Mouse (Mus musculus) embryonic facial prominence, embryonic 10.5 days (tissue): Measurements from ENCODE around the gene Vmn1r155. TPM values are rescaled to one million over a fixed set of nuclear protein-coding genes. Genes with fewer than 3 reads are reported as not detected.
"Not testable (repeated sequence)": the region's sequence is repeated elsewhere in the genome, so short reads cannot be mapped to it uniquely, and the experiment has no call there.

Experiments used
- DNase-seq: peaks from one replicate; pipeline ENCODE4 v3.0.0-alpha.2; 2017; ENCODE audit warnings: low spot score
- H3K27ac ChIP-seq: fragments of 300-500 bp; sonication (generic); replicated peaks from 2 replicates; pipeline ENCODE4 v1.5.1; 2016; ENCODE audit warnings: mild to moderate bottlenecking
- H3K27me3 ChIP-seq: fragments of 300-500 bp; sonication (generic); replicated peaks from 2 replicates; pipeline ENCODE4 v1.6.1; 2016; ENCODE audit warnings: low read depth, mild to moderate bottlenecking; ENCODE audit not compliant: poor library complexity, severe bottlenecking
- H3K36me3 ChIP-seq: fragments of 300-500 bp; sonication (generic); replicated peaks from 2 replicates; pipeline ENCODE4 v1.6.1; 2016; ENCODE audit warnings: mild to moderate bottlenecking, moderate library complexity
- H3K4me1 ChIP-seq: fragments of 300-500 bp; sonication (generic); 2 replicates; pipeline ENCODE4 v1.6.1; 2016
- H3K4me3 ChIP-seq: fragments of 300-500 bp; sonication (generic); 2 replicates; pipeline ENCODE4 v1.5.1; 2016; ENCODE audit warnings: mild to moderate bottlenecking, moderate library complexity
- H3K9me3 ChIP-seq: fragments of 300-500 bp; sonication (generic); 2 replicates; pipeline ENCODE4 v1.6.1; 2016; ENCODE audit warnings: mild to moderate bottlenecking
- WGBS: fragments of 180-500 bp; shearing (Covaris S2); methylation state at CpG from one replicate; pipeline ENCODE4 v1.1.7; 2016; 5-methylcytosine and 5-hydroxymethylcytosine counted together
- polyA plus RNA-seq: library from polyadenylated mRNA; unstranded; fragments of >200 nt; fragmentation: Nextera tagmentation; extraction: Ambion mirVana; gene quantifications from 2 replicates; pipeline ENCODE4 v1.2.1, GENCODE M21; 2016

Gene Vmn1r155
- polyA plus RNA-seq: not detected in 2 replicates

DNA sequence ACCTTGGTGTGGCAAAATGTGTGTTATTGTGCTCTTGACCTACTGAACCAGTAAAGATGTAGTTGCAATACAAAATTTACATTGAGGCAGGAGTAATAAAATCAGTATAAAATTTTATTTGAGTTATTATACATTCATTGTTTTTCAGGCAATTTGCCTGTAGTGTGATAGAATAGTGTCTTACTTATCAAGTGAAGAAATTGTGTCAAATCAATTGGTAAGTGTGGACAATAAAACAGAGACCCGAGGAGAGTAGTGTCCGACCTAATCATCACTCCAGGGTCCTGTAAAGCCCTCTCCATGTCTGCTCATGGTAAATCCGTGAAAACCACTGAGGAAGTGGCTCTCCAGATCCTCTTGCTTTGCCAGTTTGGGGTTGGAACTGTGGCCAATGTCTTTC is at the start of gene Vmn1r155:
Gene Vmn1r155 (plus strand): TSS at position 301 of the 400 bp plus-strand sequence.
- H3K27ac ChIP-seq, H3K4me1 ChIP-seq, DNase-seq, H3K27me3 ChIP-seq, H3K36me3 ChIP-seq, H3K9me3 ChIP-seq, H3K4me3 ChIP-seq: not testable (repeated sequence)
- WGBS: no CpG with 5 or more reads among the region's 3 CpGs

DNA sequence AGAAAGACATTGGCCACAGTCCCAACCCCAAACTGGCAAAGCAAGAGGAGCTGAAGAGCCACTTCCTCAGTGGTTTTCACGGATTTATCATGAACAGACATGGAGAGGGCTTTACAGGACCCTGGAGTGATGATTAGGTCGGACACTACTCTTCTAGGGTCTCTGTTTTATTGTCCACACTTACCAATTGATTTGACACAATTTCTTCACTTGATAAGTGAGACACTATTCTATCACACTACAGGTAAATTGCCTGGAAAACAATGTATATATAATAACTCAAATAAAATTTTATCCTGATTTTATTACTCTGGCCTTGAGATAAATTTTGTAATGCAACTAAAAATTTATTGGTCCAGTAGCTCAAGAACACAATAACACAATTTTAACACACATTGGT is 34.4 kb downstream of the Vmn1r155 start, which contains the start of gene Gm8693:
Gene Gm8693 (minus strand): TSS at position 101 of the 400 bp plus-strand sequence.
- H3K9me3 ChIP-seq, H3K27ac ChIP-seq, H3K4me1 ChIP-seq, H3K4me3 ChIP-seq, H3K27me3 ChIP-seq, DNase-seq, H3K36me3 ChIP-seq: not testable (repeated sequence)
- no CpG with 5 or more reads among the region's 2 CpGs for WGBS

Other genes starting within 250 kb of the Vmn1r155 start
- not detected in 2 replicates for gene Vmn1r148, start 244.4 kb upstream of the Vmn1r155 start, polyA plus RNA-seq
- not detected in 2 replicates for gene Vmn1r149, start 219.8 kb upstream of the Vmn1r155 start, polyA plus RNA-seq
- gene Gm10665, start 193.9 kb upstream of the Vmn1r155 start, polyA plus RNA-seq: not detected in 2 replicates
- not detected in 2 replicates for gene Vmn1r151, start 158.3 kb upstream of the Vmn1r155 start, polyA plus RNA-seq
- not detected in 2 replicates for gene Vmn1r152, start 135.1 kb upstream of the Vmn1r155 start, polyA plus RNA-seq
- not detected in 2 replicates for gene Gm8677, start 123.1 kb upstream of the Vmn1r155 start, polyA plus RNA-seq
- gene Gm4201, start 92.7 kb upstream of the Vmn1r155 start, polyA plus RNA-seq: not detected in 2 replicates
- not detected in 2 replicates for gene Gm4565, start 69.9 kb upstream of the Vmn1r155 start, polyA plus RNA-seq
- gene Gm8693, start 34.3 kb downstream of the Vmn1r155 start, polyA plus RNA-seq: not detected in 2 replicates
- gene Gm4567, start 61.7 kb downstream of the Vmn1r155 start, polyA plus RNA-seq: not detected in 2 replicates
- not detected in 2 replicates for gene Vmn1r157, start 103.7 kb downstream of the Vmn1r155 start, polyA plus RNA-seq
- gene Vmn1r158, start 132.8 kb downstream of the Vmn1r155 start, polyA plus RNA-seq: not detected in 2 replicates
- not detected in 2 replicates for gene Vmn1r159, start 185.6 kb downstream of the Vmn1r155 start, polyA plus RNA-seq
- not detected in 2 replicates for gene Vmn1r160, start 213.2 kb downstream of the Vmn1r155 start, polyA plus RNA-seq